Mouse (Mus musculus) frontal cortex, postnatal 10 days (tissue): ENCODE data around the gene Rbm8a.

Source experiments
- DNase-seq, 2 experiments: peaks; one replicate each; pipeline ENCODE4 v3.0.0; 2022; ENCODE audit warnings: low spot score in 2 of 2, mixed read lengths in 1 of 2

Gene Rbm8a

GRCm38 (mm10) chr3:96629729-96630600 lies at the start of gene Rbm8a:
Gene Rbm8a (plus strand): TSS chr3:96629933.
- DNase-seq: peak; percentile 93 to 96

GRCm38 (mm10) chr3:96581141-96581540 lies 48.6 kb upstream of the Rbm8a start:
- no peak for DNase-seq

GRCm38 (mm10) chr3:96581771-96582515 lies 47.8 kb upstream of the Rbm8a start:
- DNase-seq: no peak

GRCm38 (mm10) chr3:96583386-96583785 lies 46.3 kb upstream of the Rbm8a start:
- DNase-seq: no peak

- DNase-seq: no peak
Observed at GRCm38 (mm10) chr3:96590657-96591056, 39.1 kb upstream of the Rbm8a start.

GRCm38 (mm10) chr3:96593374-96593773 lies 36.4 kb upstream of the Rbm8a start:
- DNase-seq: no peak

GRCm38 (mm10) chr3:96593790-96594560 lies 35.8 kb upstream of the Rbm8a start, which contains the start of gene Polr3gl:
Gene Polr3gl (minus strand): TSS chr3:96594181.
- peak; percentile 91 to 93 for DNase-seq

GRCm38 (mm10) chr3:96594851-96595250 lies 34.9 kb upstream of the Rbm8a start:
- no peak for DNase-seq

- DNase-seq: no peak
Observed at GRCm38 (mm10) chr3:96595661-96596060, 34.1 kb upstream of the Rbm8a start.

- DNase-seq: peak; percentile 76
Observed at GRCm38 (mm10) chr3:96596228-96596707, 33.5 kb upstream of the Rbm8a start, which contains the start of gene Ankrd34a. Gene Ankrd34a (plus strand): TSS chr3:96596636.

GRCm38 (mm10) chr3:96596855-96597254 lies 32.9 kb upstream of the Rbm8a start:
- peak in 1 of 2 experiments; percentile 43 for DNase-seq

GRCm38 (mm10) chr3:96597435-96597891 lies 32.3 kb upstream of the Rbm8a start:
- DNase-seq: peak in 1 of 2 experiments; percentile 54

GRCm38 (mm10) chr3:96598156-96599068 lies 31.3 kb upstream of the Rbm8a start:
- peak in 1 of 2 experiments; percentile 75 for DNase-seq

- DNase-seq: no peak
Observed at GRCm38 (mm10) chr3:96599069-96599393, 30.7 kb upstream of the Rbm8a start.

- no peak for DNase-seq
Observed at GRCm38 (mm10) chr3:96599411-96599810, 30.3 kb upstream of the Rbm8a start.

GRCm38 (mm10) chr3:96600639-96601250 lies 29.0 kb upstream of the Rbm8a start, which contains the start of gene Lix1l:
Gene Lix1l (plus strand): TSS chr3:96601149.
- peak; percentile 92 to 93 for DNase-seq

- DNase-seq: peak in 1 of 2 experiments; percentile 64
Observed at GRCm38 (mm10) chr3:96601251-96601787, 28.4 kb upstream of the Rbm8a start.

- no peak for DNase-seq
Observed at GRCm38 (mm10) chr3:96601941-96602703, 27.6 kb upstream of the Rbm8a start.

GRCm38 (mm10) chr3:96602704-96603084 lies 27.0 kb upstream of the Rbm8a start:
- no peak for DNase-seq
